Mouse (Mus musculus) heart, postnatal 25 days (tissue): Measurements from ENCODE around the gene Olfr49. TPM values are rescaled to one million over a fixed set of nuclear protein-coding genes. Genes with fewer than 3 reads are reported as not detected.

Experiments used
- DNase-seq: peaks from one replicate; pipeline ENCODE4 v3.0.0; 2022; ENCODE audit warnings: low spot score
- intact Hi-C: fragments of 180-260 bp; cut with DNase I; formaldehyde crosslinking; loops from one replicate; pipeline ENCODE4 v1.15.1; 2025
- total RNA-seq, 2 experiments: library from RNA; stranded (reverse); gene quantifications; 2 replicates each; pipeline ENCODE4 v1.2.3; 2021

The Olfr49 gene
- not detected for total RNA-seq

DNA sequence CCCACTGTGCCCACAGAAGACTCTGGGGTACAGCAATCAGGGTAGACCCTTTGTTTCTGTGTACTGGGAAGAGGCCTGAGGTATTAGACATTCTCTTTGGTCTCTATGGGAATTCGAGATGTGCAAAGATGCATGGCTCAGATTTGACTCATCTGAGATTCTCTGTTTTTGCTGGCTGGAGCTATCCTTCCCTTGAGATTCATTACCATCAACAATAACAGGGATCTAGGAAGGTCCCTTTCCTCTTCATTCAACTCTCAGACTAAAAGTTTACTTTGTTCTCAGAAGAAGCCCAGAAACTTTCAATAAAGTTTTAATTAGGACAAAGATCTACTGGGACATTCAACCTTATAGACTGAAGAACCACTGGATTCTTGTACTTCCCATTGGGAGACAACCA, at the start of gene Olfr49:
Gene Olfr49 (minus strand): TSS at position 101 of the 400 bp plus-strand sequence.
- intact Hi-C loops, result no loop called here

DNA sequence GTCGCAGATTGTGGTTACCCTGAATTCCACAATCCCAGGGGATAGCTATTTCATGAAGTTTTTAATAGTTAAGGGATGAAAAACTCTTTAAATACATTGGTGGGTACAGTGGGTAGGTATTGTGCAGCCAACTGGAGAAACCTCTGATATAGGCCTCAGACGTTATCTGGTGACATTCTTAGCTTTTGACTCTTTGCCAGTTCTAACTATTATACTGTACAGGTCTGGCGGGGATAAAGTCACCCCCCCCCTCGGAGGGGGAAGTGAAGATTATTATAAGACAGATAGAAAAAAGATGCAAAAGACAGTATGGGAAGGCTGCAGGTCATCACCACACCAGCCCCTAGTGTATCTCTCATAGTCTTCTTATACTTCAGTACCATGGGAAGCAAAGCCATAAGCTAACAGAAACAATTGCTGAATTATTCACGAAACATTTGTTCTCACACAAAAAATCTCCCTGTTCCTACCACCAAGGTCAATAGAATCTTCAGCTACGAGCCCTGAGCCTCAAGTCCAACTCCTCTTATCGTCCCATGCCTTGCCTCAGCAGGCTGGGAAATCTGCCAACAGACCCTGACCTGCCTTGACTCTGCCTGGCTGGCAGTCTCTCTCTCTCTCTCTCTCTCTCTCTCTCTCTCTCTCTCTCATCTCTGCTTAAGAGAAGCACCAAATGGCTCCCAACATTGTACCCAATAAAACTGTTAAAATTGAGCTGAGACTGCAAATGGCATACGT, 48.9 kb upstream of the Olfr49 start:
- intact Hi-C loops, result no loop called here

More for the DNA sequence above, at the start of gene Olfr49:
- DNase-seq, result no peak

DNA sequence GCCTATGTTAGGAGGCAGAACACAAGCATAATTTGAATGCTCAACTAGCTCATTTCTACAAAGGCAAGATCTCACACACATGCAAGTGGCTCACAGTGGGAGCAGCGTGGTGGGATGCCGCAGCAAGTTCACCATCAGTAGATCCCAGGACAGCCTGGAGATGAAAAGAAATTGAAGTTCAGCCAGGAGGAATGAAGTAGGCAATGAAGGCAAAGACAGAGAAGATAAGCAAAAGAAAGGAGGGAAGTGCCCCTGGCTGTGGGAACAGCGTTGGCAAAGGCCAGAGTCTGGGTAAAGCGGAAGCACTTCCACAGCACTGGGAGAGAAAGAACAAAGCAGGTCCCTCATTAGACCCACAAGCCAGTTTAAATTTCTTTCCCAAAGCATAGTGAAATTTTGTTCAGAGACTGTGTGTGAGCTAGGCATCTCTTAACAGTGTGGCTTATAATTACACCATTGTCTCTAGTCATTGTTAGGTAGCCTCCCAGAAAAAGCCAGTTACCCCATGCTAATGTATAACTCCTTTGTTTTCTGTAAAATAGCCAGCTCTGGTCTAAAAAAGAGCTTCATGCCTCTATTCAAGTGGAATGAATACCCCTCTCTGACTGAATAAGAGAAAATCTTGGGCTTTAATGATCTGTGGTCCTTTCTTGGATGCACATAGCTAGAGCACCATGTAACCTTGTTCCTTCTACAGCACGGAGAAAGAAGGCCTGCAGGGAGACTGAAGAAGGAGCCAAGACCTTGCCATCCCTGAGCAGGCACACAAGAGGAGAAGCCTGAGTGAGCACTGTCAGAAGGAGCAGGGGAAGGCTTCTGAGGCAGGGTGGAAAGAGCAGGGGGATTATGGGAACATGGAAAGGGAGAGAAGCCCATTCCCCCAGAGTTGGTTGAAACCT, 47.7 kb upstream of the Olfr49 start:
- DNase-seq, result no peak
- intact Hi-C loops, result no loop called here

More for the DNA sequence above, 48.9 kb upstream of the Olfr49 start:
- no peak for DNase-seq

DNA sequence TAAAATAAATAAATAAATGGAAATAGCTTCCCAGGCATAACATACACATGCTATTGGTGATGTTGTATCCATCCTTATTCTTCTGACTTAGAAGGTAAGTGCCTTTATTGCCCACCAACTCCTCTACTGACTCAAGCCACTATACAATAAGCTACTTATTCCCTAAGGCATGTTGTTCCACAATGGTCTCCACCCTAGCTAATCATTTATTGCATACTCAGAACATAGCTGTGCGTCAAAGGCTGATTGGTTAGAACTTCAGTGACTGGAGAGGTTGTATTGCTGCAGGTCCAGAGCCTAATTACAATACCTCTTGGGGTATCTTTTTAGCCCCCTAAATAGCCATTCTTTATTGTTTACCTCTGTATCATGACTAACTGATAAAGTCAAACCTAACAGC, 46.4 kb upstream of the Olfr49 start:
- intact Hi-C loops, result no loop called here
- DNase-seq, result no peak

DNA sequence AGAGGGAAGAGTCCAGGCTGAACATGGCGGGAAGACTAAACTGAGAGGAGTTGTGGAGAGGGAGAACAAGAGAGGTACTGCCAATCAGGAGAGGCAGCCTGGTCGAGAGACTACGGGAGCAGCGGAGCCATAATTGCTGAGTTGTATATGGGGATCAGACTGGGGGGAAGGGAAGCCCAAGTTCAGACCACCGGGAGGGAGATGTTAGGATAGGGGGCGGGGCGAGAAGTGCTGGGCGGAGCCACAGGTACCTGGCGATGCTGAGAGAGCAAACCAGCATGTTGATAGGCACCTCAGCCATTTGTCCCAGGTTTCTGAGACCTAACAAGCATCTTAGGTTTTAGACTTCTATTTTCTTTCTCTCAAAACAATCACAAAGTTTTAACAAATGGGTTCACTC, 44.5 kb upstream of the Olfr49 start:
- intact Hi-C loops, result loop anchor here (5.0 kb wide), 1 partner anchor 92 kb away; no protein-coding TSS in a partner anchor
- no peak for DNase-seq

DNA sequence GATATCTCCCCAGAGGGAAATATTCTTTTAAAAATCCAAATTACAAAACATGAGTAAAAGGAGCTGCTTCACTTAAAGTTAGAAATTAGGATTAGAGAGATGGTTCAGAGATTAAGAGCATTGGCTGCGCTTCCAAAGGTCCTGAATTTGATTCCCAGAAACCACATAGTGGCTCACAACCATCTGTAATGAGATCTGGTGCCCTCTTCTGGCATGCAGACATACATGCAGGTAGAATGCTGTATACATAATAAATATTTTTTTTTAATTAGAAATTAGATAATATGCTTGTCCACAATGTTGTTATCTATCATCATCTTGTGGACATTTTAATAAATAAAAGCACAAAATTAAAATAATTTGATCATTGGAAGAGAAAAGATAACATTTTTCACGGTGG, 43.8 kb upstream of the Olfr49 start:
- DNase-seq, result no peak
- intact Hi-C loops, result loop anchor here (5.0 kb wide), 1 partner anchor 91 kb away; no protein-coding TSS in a partner anchor

DNA sequence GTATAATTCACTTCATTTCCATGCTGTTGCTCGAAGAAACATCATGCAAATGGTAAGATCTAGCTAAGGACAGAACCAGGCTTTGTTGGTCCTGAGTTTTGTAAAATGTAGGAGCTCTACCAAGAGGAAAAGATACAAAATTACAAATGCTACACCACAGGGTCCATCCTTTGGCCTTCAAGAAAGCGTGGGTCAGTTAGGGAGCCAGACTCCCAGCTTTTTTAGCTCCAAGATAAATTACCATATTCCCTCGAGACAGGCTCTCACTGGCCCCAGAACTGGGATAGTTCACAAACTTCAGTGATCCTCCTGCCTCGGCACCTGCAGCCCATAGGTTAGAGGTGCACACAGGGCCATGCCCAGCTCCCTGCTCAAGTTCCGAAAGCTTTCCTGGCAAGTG, 39.7 kb upstream of the Olfr49 start:
- intact Hi-C loops, result no loop called here
- DNase-seq, result no peak

DNA sequence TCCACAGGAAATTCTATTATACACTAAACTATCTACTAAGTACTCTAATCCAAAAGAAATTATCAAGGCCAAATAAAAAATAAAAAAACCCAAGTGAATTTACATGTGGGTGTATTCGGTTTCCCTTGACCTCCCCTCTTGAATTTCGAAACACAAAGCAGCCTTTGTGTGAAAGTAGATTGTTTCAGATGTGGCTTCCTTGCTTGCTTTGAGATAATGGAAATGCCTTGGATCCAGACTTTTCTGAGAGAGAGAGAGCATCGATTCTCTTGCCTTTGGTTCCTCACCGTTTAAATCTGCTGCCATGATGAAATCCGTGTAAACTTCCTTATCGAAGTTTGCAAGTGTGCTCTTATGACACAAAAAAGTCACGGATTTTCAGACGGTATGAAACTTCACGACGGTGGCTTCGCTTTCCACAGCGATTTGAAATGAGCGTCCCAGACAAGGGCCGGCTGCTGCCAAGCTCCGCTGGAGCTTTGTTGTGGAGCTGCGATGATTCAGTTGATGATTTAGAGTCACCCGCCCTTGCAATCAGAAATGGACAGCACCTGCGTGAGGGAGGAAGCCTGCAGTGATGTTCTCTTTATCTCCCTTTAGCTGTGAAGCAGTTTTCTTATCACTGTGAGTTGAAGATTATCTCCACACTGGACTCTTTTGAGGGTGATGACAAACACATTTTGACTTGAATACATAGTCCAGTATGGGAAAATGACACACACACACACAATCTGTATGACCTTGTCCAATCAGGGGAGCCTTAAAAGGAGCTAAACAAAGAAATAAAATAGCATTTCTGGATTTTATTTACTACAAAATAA, 37.0 kb upstream of the Olfr49 start:
- intact Hi-C loops, result no loop called here
- DNase-seq, result no peak

DNA sequence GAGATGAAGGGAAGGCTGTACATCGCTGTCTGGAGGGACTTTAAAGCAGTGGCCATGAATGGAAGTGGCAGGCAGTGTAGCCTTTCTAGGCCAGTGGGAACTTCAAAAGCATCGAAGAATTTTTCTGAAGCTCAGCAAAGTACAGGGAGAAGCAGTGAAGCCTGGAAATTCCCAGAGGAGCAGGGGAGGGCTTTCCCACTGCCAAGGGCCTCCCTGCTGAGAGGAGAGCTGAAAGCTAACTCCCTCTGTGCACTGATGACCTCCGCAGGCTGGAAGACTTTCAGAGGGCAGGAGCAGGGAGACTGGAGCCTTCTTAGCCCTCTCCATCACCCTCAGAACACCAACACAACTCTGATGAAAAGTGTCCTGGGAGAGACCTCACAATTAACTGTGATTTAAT, 27.0 kb upstream of the Olfr49 start:
- intact Hi-C loops, result no loop called here
- no peak for DNase-seq

DNA sequence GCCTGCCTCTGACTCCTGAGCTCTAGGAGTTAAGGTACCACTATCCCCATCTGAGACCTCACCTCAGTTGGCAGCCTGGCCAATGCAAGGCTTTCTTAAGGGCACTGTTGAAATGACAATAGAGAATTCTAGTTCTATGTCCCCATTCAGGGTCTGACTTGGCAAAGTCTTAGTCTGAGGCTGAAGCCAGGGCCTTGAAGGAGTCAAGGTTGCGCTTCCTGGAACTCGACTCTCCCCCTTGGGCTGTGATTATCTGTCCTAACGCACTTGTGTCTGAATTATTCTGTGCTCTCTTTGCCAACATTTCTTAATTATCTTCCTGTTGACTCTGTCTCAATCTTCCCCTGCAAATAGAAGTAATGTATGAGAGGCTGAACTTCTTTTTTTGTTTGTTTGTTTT, 15.9 kb upstream of the Olfr49 start:
- intact Hi-C loops, result no loop called here

DNA sequence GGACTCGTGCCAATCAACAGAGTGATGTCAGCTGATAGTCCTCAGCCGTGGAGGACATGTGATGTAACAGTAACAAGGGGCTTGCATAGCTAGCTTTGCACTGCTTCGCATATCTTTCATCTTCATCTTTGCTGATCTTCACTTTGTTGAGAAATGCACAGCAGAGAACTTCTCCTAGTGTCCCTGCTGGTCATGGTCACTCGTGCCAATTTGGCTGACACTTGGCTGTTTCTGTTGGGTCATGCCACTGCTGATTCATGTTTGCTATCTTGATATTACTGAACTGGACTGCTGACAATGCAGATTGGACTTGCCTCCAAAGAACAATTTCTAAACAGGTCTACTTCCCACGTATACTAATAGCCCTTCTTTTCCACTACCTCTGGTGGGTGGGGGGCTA, 15.4 kb upstream of the Olfr49 start:
- intact Hi-C loops, result no loop called here
- no peak for DNase-seq

More for the DNA sequence above, 15.9 kb upstream of the Olfr49 start:
- no peak for DNase-seq

DNA sequence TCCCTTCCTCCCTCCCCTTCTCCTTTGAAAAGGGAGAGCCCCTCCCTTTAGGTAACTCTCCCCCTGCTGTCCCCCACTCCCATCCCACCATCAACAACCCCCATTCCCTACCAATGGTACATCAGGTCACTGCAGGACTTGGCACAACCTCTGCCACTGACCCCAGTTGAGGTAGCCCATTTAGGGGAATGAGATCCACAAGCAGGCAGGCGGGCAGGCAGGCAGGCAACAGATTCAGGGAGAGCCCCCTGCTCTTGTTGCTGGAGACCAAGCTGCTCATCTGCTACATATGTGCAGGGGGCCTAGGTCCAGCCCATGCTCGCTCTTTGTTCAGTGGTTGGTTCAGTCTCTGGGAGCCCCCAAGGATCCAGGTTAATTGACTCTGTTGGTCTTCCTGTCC, 8.3 kb downstream of the Olfr49 start:
- no peak for DNase-seq
- intact Hi-C loops, result no loop called here

DNA sequence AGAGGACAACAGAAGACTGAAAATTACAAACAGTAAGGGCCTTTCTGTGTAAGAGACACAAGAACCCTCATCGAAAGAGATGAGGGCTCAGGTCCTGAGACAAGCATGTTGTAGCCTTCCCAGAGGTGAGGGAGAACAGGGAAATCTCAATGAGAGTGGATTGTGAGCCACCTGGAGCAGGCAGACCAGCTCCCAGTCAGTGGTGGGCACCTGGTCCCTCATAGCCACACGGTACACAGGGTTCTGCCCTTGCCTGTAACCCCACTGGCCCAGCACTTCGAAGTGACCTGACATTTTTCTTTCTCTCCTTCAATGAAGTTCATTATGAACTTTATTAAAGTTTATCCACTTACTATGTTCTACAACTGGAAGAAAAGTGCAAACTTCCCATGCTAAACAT, 12.0 kb downstream of the Olfr49 start:
- intact Hi-C loops, result no loop called here
- no peak for DNase-seq

DNA sequence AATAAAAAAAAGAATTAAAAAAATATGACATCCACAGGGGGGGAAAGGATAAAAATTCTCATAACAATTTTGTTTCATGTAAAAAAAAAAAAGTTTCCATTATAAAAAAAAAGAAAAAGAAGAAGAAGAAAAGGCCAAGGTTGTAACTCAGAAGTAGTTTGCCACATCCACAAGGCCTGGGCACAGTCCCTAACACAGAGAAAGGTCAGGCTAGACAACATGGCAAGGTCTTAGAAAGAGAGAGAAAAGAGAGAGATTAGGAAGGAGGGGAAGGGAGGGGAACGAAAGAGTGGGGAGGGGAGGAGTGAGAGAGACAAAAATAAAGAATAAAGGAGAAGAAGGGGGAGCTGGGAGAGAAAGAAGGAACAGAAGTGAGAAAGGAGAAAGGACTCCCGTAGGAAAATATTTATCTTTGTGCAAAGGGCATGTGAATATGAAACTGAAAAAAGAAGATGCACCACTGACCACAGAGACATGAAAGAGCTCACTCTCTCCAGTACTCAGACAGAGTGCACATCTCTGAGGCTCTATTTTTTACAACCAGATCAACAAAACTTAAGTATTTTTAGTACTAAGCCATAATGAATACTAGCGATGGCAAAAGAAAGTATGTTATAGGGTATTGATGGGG, 12.6 kb downstream of the Olfr49 start:
- no peak for DNase-seq
- intact Hi-C loops, result no loop called here

DNA sequence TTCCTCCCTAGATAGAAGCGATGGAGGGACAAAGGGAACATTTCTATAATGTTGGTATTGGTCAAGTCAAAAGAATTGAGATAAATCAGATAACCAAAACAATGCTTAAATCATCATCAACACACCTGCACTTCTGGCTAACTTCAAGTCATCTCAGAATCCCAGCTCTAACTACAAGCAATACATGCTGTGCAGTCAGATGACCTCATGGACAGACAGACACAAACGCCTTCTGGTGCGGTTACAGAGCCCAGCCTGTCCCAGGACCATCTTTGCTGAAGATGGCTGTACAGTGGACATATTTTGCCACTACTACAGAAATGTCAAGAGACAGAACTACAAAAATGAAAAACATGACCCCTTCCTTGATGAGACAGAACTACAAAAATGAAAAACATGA, 14.3 kb downstream of the Olfr49 start:
- intact Hi-C loops, result no loop called here
- DNase-seq, result no peak

DNA sequence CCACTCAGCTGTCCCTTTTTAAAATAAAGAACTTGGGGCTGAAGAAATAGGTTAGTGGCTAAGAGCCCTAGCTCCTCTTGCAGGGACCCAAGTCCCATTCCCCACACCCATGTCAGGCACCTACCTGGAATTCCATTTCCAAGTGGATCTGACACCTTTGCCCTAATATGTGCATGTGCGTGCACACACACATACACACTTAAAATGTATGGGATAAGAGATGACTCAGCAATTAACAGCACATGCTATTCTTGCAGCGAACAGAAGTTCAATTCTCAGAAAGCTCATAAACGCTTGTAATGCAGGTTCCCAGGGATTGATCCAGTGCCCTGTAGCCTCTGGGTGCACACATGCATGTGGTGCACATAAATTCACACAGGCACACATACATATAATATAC, 15.2 kb downstream of the Olfr49 start:
- intact Hi-C loops, result no loop called here
- DNase-seq, result no peak

DNA sequence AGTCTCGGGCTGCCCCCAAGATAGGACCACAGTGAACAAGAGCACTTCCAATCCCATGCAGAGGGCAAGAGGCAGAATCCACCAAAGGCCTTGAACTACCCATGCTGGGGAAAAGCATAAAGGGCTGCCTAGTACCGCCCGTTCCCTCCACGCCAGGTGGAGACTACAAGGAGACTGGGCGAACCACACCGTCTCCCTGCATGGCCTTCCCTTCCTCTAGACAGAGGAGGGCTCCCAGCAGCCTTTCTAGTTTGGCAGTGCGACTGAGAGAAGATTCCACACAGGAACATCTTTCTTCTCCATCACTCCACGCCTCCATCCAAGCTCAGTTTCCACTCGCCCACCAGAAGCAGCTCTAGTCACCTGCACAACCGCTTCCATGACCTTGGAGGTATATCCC, 16.8 kb downstream of the Olfr49 start:
- intact Hi-C loops, result no loop called here
- no peak for DNase-seq

DNA sequence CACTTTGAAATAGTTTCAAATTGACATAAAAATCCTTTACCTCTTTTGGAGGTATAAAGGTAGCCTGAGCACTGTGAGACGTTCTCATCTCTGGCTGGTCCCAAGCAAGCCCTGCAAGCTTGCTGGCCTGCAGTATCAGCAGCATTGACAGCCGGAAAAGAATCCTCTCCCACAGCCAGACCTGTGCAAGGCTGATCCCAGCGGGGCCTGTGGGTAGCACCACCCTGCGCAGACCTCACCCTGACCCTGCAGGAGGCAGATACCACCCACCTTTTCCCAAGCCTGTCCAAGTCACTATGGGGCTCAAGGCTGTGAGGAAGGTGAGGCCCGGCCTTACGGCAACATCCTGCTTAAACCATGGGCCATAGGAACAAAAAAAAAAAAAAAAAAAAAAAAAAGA, 18.8 kb downstream of the Olfr49 start:
- intact Hi-C loops, result no loop called here

DNA sequence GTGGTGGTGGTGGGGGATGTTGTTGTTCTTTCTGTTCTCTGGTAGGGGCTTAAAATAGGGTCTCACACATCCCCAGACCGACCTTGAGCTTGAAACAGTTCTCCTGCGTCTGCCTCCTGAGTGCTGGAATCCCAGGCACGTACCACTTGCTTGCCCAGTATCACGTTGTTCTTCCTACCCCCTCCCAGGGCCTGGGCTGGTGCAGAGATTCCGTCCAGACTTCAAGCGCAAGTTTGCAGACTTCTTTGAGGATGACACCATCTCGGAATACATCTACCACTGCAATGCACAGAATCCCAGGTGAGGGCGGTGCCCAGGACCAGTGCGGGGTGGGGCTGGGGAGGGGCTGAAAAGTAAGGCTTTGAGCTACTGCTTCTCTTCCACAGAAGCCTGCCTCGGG, 19.6 kb downstream of the Olfr49 start:
- DNase-seq, result no peak
- intact Hi-C loops, result no loop called here

More for the DNA sequence above, 18.8 kb downstream of the Olfr49 start:
- no peak for DNase-seq

DNA sequence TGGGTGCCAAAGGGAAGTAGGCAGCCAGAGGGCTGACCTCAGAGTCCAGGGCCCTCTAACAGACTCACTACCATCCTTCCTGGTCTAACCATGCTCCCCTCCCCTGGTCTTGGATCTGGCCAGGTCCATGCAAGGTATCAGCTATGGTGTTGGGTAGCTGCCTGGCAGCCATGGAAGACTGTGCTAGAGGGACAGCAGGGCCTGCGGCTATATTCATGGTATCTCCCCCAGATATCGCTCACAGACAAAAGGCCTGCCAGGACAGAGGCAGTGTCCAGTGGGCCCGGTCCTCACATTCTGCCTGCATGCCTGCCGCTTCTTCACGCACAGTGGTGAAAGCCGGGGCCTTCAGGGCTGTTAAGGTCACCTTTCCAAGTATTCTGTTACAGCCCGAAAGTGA, 20.5 kb downstream of the Olfr49 start:
- no peak for DNase-seq
- intact Hi-C loops, result no loop called here
